Mouse (Mus musculus) hindbrain, embryonic 16.5 days (tissue): ENCODE results near the gene Trpv6. TPM values are rescaled to one million over a fixed set of nuclear protein-coding genes. Genes with fewer than 3 reads are reported as not detected.
A peak's percentile ranks its signal among the peaks of the same experiment; 100 is the strongest.

Experiments used
- ATAC-seq: fragments of 200-750 bp; cut with Nextera tagmentation; 2 replicates; pipeline ENCODE4 v1.8.0; 2017; ENCODE audit warnings: moderate TSS enrichment, moderate library complexity
- H3K27ac ChIP-seq: fragments of 300-500 bp; sonication (generic); 2 replicates; pipeline ENCODE4 v1.5.1; 2014; ENCODE audit warnings: low read depth, mild to moderate bottlenecking, control low read depth, low read length, moderate library complexity
- H3K27me3 ChIP-seq: fragments of 300-500 bp; sonication (generic); replicated peaks from 2 replicates; pipeline ENCODE4 v1.6.1; 2014; ENCODE audit warnings: low read length; ENCODE audit not compliant: control insufficient read depth, insufficient read depth
- H3K36me3 ChIP-seq: fragments of 300-500 bp; sonication (generic); 2 replicates; pipeline ENCODE4 v1.6.1; 2014; ENCODE audit warnings: mild to moderate bottlenecking, low read length, moderate library complexity, mixed read lengths; ENCODE audit not compliant: control insufficient read depth, insufficient read depth
- H3K4me1 ChIP-seq: fragments of 300-500 bp; sonication (generic); 2 replicates; pipeline ENCODE4 v1.6.1; 2014; ENCODE audit warnings: low read depth, low read length; ENCODE audit not compliant: control insufficient read depth, insufficient read depth
- H3K4me2 ChIP-seq: fragments of 300-500 bp; sonication (generic); 2 replicates; pipeline ENCODE4 v1.6.1; 2014; ENCODE audit warnings: mild to moderate bottlenecking, low read length, control low read depth, moderate library complexity
- H3K4me3 ChIP-seq: fragments of 300-500 bp; sonication (generic); 2 replicates; pipeline ENCODE4 v1.5.1; 2014; ENCODE audit warnings: mild to moderate bottlenecking, low read length, control low read depth, moderate library complexity
- H3K9ac ChIP-seq: fragments of 300-500 bp; sonication (generic); 2 replicates; pipeline ENCODE4 v1.6.1; 2014; ENCODE audit warnings: low read depth, mild to moderate bottlenecking, control low read depth, low read length, moderate library complexity
- H3K9me3 ChIP-seq: fragments of 300-500 bp; sonication (generic); 2 replicates; pipeline ENCODE4 v1.6.1; 2014; ENCODE audit warnings: mild to moderate bottlenecking, low read length, moderate library complexity; ENCODE audit not compliant: control insufficient read depth
- WGBS: fragments of 180-500 bp; shearing (Covaris S2); extraction: QIAGEN DNeasy Blood & Tissue Kit; methylation state at CpG from one replicate; pipeline ENCODE4 v1.1.7; 2014; 5-methylcytosine and 5-hydroxymethylcytosine counted together
- polyA plus RNA-seq: library from polyadenylated mRNA; unstranded; fragments of >200 nt; fragmentation: Nextera tagmentation; extraction: Ambion mirVana; gene quantifications from 2 replicates; pipeline ENCODE4 v1.2.1, GENCODE M21; 2015

Trpv6 gene
- polyA plus RNA-seq, 1 experiment from 2014 or later, result 0.61 TPM

- H3K36me3 ChIP-seq, result no peaks in the 10 kb centered on the region
- H3K9ac ChIP-seq, result peak overlapping the region; percentile 83
- peak overlapping the region; percentile 68 for H3K4me3 ChIP-seq
- H3K4me2 ChIP-seq, result peak overlapping the region; percentile 78
- WGBS, result 1% methylated on average over 7 of the region's 7 CpGs
- ATAC-seq, result peak; percentile 55
- H3K27ac ChIP-seq, result peak overlapping the region; percentile 86
- H3K4me1 ChIP-seq, result peaks cover 17% of the 10 kb centered on the region
- H3K9me3 ChIP-seq, result no peaks in the 10 kb centered on the region
- no peaks in the 10 kb centered on the region for H3K27me3 ChIP-seq
Measured at GRCm38 (mm10) chr6:41605794-41606104, 30.5 kb downstream of the Trpv6 start.

DNA sequence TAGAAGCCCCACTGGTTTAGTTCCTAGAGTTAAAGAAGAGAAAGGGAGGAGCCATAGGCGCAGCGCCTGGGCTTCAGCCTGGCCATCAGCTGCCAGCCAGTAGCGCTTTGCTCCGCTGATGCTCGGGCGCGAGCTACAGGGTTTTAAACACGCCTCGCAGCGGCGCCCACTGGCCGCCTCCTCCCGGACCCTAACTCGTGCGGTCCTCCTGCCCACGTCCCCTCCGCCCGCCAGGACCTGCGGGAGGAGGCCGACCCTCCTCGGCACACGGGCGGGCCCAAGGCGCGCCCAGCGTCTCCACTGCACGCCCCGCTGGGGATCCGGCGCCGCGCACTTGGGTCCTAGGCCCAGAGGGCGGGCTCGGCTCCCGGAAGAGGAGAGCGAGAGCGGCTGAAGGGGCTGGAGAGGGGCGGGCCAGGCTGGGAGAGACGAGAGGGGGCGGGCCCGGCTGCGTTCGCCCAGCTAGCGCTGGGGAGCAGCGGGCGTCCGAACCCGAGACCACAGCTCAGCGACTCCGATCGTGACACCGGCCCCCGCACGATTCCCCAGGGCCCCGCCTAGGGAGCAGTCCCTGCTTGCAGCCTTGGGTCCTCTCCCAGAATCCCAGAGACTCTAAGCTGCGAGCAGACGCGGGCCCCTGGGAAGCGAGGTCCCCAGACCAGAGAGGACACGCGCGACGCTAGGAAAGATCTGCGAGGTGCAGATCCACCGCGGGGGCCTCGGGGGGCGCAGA, 31.0 kb downstream of the Trpv6 start, which contains the start of gene Ephb6:
Ephb6 (plus strand) TSS at position 422 of the 733 bp plus-strand sequence.
- H3K36me3 ChIP-seq, result no peaks in the 10 kb centered on the region
- H3K27me3 ChIP-seq, result no peaks in the 10 kb centered on the region
- peak within 1 kb of the TSS; percentile 86 for H3K27ac ChIP-seq
- peak within 1 kb of the TSS; percentile 68 for H3K4me3 ChIP-seq
- peaks cover 17% of the 10 kb centered on the region for H3K4me1 ChIP-seq
- H3K9ac ChIP-seq, result peak within 1 kb of the TSS; percentile 83
- H3K4me2 ChIP-seq, result peak within 1 kb of the TSS; percentile 78
- peak; percentile 94 for ATAC-seq
- H3K9me3 ChIP-seq, result no peaks in the 10 kb centered on the region
- under 1% methylated on average over 59 of the region's 68 CpGs for WGBS

GRCm38 (mm10) chr6:41604401-41605050, 31.7 kb downstream of the Trpv6 start:
- H3K4me2 ChIP-seq, result peak overlapping the region; percentile 78
- no peaks in the 10 kb centered on the region for H3K27me3 ChIP-seq
- WGBS, result 1% methylated on average over 23 of the region's 23 CpGs
- ATAC-seq, result peak; percentile 77
- peak overlapping the region; percentile 83 for H3K9ac ChIP-seq
- H3K4me3 ChIP-seq, result peak overlapping the region; percentile 68
- no peaks in the 10 kb centered on the region for H3K9me3 ChIP-seq
- H3K4me1 ChIP-seq, result peaks cover 17% of the 10 kb centered on the region
- H3K27ac ChIP-seq, result peak overlapping the region; percentile 86
- H3K36me3 ChIP-seq, result no peaks in the 10 kb centered on the region

DNA sequence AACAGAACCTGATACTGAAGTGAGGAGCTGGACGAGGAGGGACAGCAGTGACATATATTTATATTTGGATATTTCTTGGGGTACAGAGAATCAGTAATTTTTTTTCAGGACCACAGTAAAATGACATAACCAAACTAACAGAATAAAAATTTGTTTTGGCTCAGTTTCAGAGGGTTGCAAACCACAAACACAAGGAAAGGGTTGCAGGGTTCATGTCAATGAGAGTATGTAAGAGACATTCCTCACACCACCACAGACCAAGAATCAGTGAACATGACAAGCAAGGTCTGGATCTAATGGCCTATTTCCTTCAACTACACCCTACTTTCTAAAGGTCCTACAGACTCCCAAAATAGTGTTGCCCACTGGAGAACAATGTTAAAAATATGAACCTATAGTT, 54.0 kb downstream of the Trpv6 start:
- Histone ChIP-seq H3K27me3 (no peaks in the 10 kb centered on the region), H3K9me3 (no peaks in the 10 kb centered on the region), H3K36me3 (no peaks in the 10 kb centered on the region), H3K4me3 (no peak overlapping the region), H3K9ac (no peak overlapping the region), H3K4me1 (no peaks in the 10 kb centered on the region), H3K4me2 (no peak overlapping the region), H3K27ac (no peak overlapping the region)
- ATAC-seq, result no peak
- 87% methylated on average over 1 of the region's 1 CpGs for WGBS

DNA sequence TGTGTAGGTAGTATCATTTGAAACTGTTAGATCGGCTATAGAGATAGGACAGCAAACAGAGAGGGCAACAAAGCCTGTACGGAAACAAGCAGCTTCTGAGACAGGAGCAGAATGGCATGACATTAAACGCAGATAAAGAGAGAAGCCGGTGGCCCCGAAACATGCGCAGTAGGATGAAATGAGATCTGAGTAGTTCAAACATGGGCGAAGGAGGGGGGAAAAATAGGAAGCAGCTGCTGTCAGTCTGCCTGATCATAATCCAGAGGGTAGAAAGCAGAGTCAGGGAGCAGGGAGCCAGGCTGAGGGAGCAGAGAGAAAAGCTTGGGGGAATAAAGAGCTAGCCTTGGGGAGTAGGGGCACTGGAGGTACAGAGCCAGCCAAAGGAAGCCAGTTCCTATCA, 54.9 kb downstream of the Trpv6 start:
- H3K4me1 ChIP-seq, result no peaks in the 10 kb centered on the region
- WGBS, result 63% methylated on average over 7 of the region's 7 CpGs
- no peak overlapping the region for H3K4me3 ChIP-seq
- no peak for ATAC-seq
- no peaks in the 10 kb centered on the region for H3K27me3 ChIP-seq
- H3K36me3 ChIP-seq, result no peaks in the 10 kb centered on the region
- no peak overlapping the region for H3K9ac ChIP-seq
- no peak overlapping the region for H3K4me2 ChIP-seq
- H3K27ac ChIP-seq, result no peak overlapping the region
- no peaks in the 10 kb centered on the region for H3K9me3 ChIP-seq

- 38% methylated on average over 5 of the region's 5 CpGs for WGBS
- ATAC-seq, result peak; percentile 90
Measured at GRCm38 (mm10) chr6:41577297-41577696, 58.9 kb downstream of the Trpv6 start.

DNA sequence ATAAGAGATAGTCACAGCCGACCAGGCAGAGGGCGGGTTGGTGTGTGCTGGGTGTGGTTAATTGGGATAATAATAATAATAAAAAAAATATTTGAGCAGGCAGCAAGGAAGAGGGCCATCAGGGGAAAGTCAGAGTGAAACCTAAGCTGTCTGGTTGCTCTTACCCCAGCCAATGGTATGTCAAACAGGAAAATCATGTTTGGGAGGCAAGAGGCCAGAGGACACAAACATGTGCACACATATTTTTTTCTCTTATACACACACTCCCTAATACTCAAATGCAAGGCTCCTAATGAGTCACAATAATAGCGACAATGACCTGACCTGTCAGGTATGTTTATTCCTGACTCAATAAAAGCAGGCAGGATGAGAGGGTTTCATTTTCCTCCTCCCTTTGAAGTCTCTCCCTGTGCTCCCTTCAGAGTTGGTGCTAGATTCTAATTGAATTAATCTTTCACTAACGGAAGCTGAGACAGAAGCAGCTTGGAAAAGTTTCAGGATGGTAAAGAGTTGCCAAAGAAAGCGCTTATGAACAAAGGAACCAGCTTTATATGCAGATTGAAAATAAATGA, 59.6 kb downstream of the Trpv6 start:
- Histone ChIP-seq H3K9me3 (no peaks in the 10 kb centered on the region), H3K4me3 (no peak overlapping the region), H3K4me2 (no peak overlapping the region), H3K36me3 (no peaks in the 10 kb centered on the region), H3K9ac (no peak overlapping the region), H3K27me3 (no peaks in the 10 kb centered on the region), H3K27ac (no peak overlapping the region), H3K4me1 (no peaks in the 10 kb centered on the region)
- 0 out of 2 replicates have a peak, but pooled peaks have one; percentile 18 for ATAC-seq
- 56% methylated on average over 5 of the region's 5 CpGs for WGBS

More at GRCm38 (mm10) chr6:41577297-41577696, 58.9 kb downstream of the Trpv6 start:
- Histone ChIP-seq H3K9me3 (no peaks in the 10 kb centered on the region), H3K4me3 (no peak overlapping the region), H3K27ac (no peak overlapping the region), H3K27me3 (no peaks in the 10 kb centered on the region), H3K36me3 (no peaks in the 10 kb centered on the region), H3K9ac (no peak overlapping the region), H3K4me1 (no peaks in the 10 kb centered on the region), H3K4me2 (no peak overlapping the region)
